Mouse (Mus musculus) neural tube, embryonic 14.5 days (tissue): ENCODE results near the gene Srms. TPM values are rescaled to one million over a fixed set of nuclear protein-coding genes. Genes with fewer than 3 reads are reported as not detected.
"Not testable (repeated sequence)": the region's sequence is repeated elsewhere in the genome, so short reads cannot be mapped to it uniquely, and the experiment has no call there.

Source experiments
- ATAC-seq: fragments of 200-750 bp; cut with Nextera tagmentation; 2 replicates; pipeline ENCODE4 v1.8.0; 2017; ENCODE audit warnings: low read depth, mild to moderate bottlenecking, moderate TSS enrichment, moderate library complexity
- H3K27ac ChIP-seq: fragments of 300-500 bp; sonication (generic); 2 replicates; pipeline ENCODE4 v1.5.1; 2014; ENCODE audit warnings: low read depth, mild to moderate bottlenecking, control low read depth, low read length, moderate library complexity, mixed read lengths
- H3K27me3 ChIP-seq: fragments of 300-500 bp; sonication (generic); 2 replicates; pipeline ENCODE4 v1.6.1; 2014; ENCODE audit warnings: low read length; ENCODE audit not compliant: control insufficient read depth, insufficient read depth
- H3K36me3 ChIP-seq: fragments of 300-500 bp; sonication (generic); 2 replicates; pipeline ENCODE4 v1.6.1; 2014; ENCODE audit warnings: low read length, mixed read lengths; ENCODE audit not compliant: control insufficient read depth, insufficient read depth
- H3K4me1 ChIP-seq: fragments of 300-500 bp; sonication (generic); 2 replicates; pipeline ENCODE4 v1.6.1; 2014; ENCODE audit warnings: low read length; ENCODE audit not compliant: control insufficient read depth, insufficient read depth
- H3K4me2 ChIP-seq: fragments of 300-500 bp; sonication (generic); 2 replicates; pipeline ENCODE4 v1.6.1; 2014; ENCODE audit warnings: mild to moderate bottlenecking, low read depth, low read length, control low read depth
- H3K4me3 ChIP-seq: fragments of 300-500 bp; sonication (generic); 2 replicates; pipeline ENCODE4 v1.5.1; 2014; ENCODE audit warnings: low read depth, low read length, control low read depth, mixed read lengths
- H3K9ac ChIP-seq: fragments of 300-500 bp; sonication (generic); replicated peaks from 2 replicates; pipeline ENCODE4 v1.6.1; 2014; ENCODE audit warnings: low read depth, mild to moderate bottlenecking, control low read depth, low read length, mixed read lengths
- H3K9me3 ChIP-seq: fragments of 300-500 bp; sonication (generic); 2 replicates; pipeline ENCODE4 v1.6.1; 2016; ENCODE audit warnings: low read length; ENCODE audit not compliant: control insufficient read depth
- WGBS: fragments of 180-500 bp; shearing (Covaris S2); extraction: QIAGEN DNeasy Blood & Tissue Kit; methylation state at CpG from one replicate; pipeline ENCODE4 v1.1.7; 2014; 5-methylcytosine and 5-hydroxymethylcytosine counted together
- polyA plus RNA-seq: library from polyadenylated mRNA; unstranded; fragments of >200 nt; fragmentation: Nextera tagmentation; extraction: Ambion mirVana; gene quantifications from 2 replicates; pipeline ENCODE4 v1.2.1, GENCODE M21; 2014

Gene Srms
- polyA plus RNA-seq, 1 experiment from 2014 or later: 0.15 TPM

GRCm38 (mm10) chr2:181202886-181203285, 10.1 kb downstream of the Srms start:
- ATAC-seq: no peak
- H3K27ac ChIP-seq: no peak overlapping the region
- H3K4me3 ChIP-seq: no peak overlapping the region
- H3K27me3 ChIP-seq: no peaks in the 10 kb centered on the region
- no peaks in the 10 kb centered on the region for H3K36me3 ChIP-seq
- H3K9ac ChIP-seq: no peak overlapping the region
- 77% methylated on average over 6 of the region's 6 CpGs for WGBS
- no peaks in the 10 kb centered on the region for H3K4me1 ChIP-seq
- no peak overlapping the region for H3K4me2 ChIP-seq
- H3K9me3 ChIP-seq: no peaks in the 10 kb centered on the region

DNA sequence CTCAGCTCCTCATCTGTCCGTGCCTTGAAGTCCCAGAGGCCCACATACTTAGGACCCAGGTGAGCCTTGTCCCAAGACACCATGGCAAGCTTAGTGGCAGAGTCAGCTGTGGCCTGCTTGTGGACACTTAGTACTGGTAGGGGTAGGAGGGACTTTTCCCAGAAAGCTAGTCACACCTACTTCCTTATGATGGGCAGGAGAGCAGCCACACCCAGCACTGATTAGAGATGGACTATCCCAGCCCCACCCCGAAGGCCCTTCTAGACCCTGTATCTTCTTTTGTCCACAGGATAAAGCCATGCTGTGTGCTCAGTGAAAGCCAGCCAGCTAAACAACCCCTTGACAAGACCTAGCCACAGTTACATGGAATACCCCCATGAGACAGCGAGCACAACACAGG, 10.6 kb downstream of the Srms start, which contains the start of gene Ptk6:
TSS of gene Ptk6 (minus strand) at position 368 of the 400 bp plus-strand sequence.
- 82% methylated on average over 3 of the region's 3 CpGs for WGBS
- Histone ChIP-seq H3K4me1 (no peaks in the 10 kb centered on the region), H3K36me3 (no peaks in the 10 kb centered on the region), H3K27me3 (no peaks in the 10 kb centered on the region), H3K27ac (no peak within 1 kb of the TSS), H3K9ac (no peak within 1 kb of the TSS), H3K9me3 (no peaks in the 10 kb centered on the region), H3K4me3 (no peak within 1 kb of the TSS), H3K4me2 (no peak within 1 kb of the TSS)
- no peak for ATAC-seq

DNA sequence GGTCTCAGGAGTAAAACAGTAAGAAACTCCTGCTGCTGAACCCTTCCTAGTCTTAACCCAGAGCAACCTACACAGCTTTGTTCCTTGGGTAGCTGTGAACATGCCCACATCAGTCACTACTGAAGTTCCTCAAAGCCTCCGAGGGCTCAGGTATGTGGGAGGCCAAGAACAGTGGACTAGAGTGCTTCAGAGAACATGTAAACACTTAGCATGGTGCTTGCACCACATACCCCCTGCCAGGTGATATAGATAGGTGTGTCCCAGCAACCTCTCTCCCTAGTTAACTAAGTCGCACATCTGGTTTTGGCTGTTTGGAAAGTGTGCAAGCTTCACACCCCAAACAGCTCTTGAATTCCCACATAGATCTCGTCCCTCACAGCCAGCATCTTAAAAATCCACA, 11.4 kb downstream of the Srms start:
- Histone ChIP-seq H3K4me2 (no peak overlapping the region), H3K27me3 (no peaks in the 10 kb centered on the region), H3K36me3 (no peaks in the 10 kb centered on the region), H3K4me1 (no peaks in the 10 kb centered on the region), H3K4me3 (no peak overlapping the region), H3K27ac (no peak overlapping the region), H3K9me3 (no peaks in the 10 kb centered on the region), H3K9ac (no peak overlapping the region)
- no peak for ATAC-seq
- WGBS: 79% methylated on average over 3 of the region's 3 CpGs

DNA sequence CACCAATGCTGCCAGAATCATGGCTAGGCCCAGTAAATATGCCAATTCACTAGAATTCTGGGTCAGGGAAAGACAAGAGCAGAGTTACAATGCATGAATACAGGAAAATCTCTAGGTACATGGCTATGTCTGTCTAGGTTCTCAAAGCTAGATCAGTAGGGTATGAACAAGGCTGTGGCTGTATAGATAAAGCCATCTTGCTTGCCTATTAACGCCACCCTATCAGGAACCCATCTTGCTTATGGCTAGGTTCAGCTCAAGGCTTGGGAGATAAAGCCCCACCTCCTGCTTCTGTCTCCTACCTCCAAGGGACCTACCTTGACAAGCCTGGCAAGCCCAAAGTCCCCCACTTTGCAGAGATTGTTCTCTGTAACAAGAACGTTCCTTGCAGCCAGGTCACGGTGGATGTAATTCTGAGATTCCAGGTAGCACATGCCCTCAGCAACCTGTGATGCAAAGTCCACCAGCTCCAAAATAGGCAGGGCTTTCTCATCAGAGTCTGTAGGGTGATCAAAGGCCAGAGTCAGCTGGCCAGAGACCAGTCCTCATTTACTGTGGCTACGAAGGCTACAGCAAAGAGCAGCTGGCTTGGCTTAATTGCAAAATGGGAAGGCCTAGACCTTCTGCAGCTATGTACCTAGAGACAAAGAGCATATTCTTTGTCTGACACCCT, 16.2 kb downstream of the Srms start:
- no peaks in the 10 kb centered on the region for H3K9me3 ChIP-seq
- H3K4me1 ChIP-seq: no peaks in the 10 kb centered on the region
- WGBS: 91% methylated on average over 4 of the region's 4 CpGs
- H3K4me3 ChIP-seq: no peak overlapping the region
- no peaks in the 10 kb centered on the region for H3K36me3 ChIP-seq
- no peak for ATAC-seq
- H3K27me3 ChIP-seq: no peaks in the 10 kb centered on the region
- no peak overlapping the region for H3K9ac ChIP-seq
- H3K27ac ChIP-seq: no peak overlapping the region
- no peak overlapping the region for H3K4me2 ChIP-seq

GRCm38 (mm10) chr2:181193044-181193443, 19.9 kb downstream of the Srms start:
- 80% methylated on average over 3 of the region's 3 CpGs for WGBS
- Histone ChIP-seq H3K9me3 (no peaks in the 10 kb centered on the region), H3K4me3 (no peak overlapping the region), H3K9ac (no peak overlapping the region), H3K4me2 (no peak overlapping the region), H3K36me3 (0 out of 2 replicates have a peak, but pooled peaks cover 6% of the 10 kb centered on the region), H3K4me1 (peaks cover 4% of the 10 kb centered on the region; the same call in 1 of the 2 replicates), H3K27me3 (no peaks in the 10 kb centered on the region), H3K27ac (no peak overlapping the region)
- ATAC-seq: no peak

DNA sequence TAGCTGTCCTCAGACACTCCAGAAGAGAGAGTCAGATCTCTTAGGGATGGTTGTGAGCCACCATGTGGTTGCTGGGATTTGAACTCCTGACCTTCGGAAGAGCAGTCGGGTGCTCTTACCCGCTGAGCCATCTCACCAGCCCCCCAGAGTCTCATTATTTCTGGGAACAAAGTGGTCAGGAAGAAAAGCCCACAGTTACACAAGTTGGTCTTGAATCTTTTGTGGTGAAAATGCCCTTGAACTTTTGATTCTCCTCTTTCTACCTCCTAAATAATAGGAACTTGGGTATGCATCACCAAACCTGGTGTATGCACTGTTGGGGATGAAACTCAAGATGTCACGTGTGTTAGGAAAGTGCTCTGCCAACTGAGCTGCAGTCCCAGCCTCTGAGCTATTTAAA, 21.0 kb downstream of the Srms start:
- peaks cover 4% of the 10 kb centered on the region; the same call in 1 of the 2 replicates for H3K4me1 ChIP-seq
- 48% methylated on average over 4 of the region's 4 CpGs for WGBS
- H3K27me3 ChIP-seq: no peaks in the 10 kb centered on the region
- no peak overlapping the region for H3K27ac ChIP-seq
- ATAC-seq: no peak
- H3K4me2 ChIP-seq: no peak overlapping the region
- H3K9me3 ChIP-seq: no peaks in the 10 kb centered on the region
- H3K36me3 ChIP-seq: 0 out of 2 replicates have a peak, but pooled peaks cover 6% of the 10 kb centered on the region
- no peak overlapping the region for H3K4me3 ChIP-seq
- H3K9ac ChIP-seq: no peak overlapping the region

- not testable (repeated sequence) for ATAC-seq, H3K9ac ChIP-seq, H3K9me3 ChIP-seq, H3K4me1 ChIP-seq, H3K27ac ChIP-seq, H3K27me3 ChIP-seq, H3K4me2 ChIP-seq, H3K36me3 ChIP-seq, H3K4me3 ChIP-seq
- WGBS: 86% methylated on average over 4 of the region's 4 CpGs
Measured at GRCm38 (mm10) chr2:181191385-181191784, 21.6 kb downstream of the Srms start.

- ATAC-seq: no peak
- H3K9ac ChIP-seq: no peak overlapping the region
- H3K4me1 ChIP-seq: peaks cover 4% of the 10 kb centered on the region; the same call in 1 of the 2 replicates
- H3K4me2 ChIP-seq: no peak overlapping the region
- 0 out of 2 replicates have a peak, but pooled peaks cover 6% of the 10 kb centered on the region for H3K36me3 ChIP-seq
- H3K27me3 ChIP-seq: no peaks in the 10 kb centered on the region
- H3K4me3 ChIP-seq: no peak overlapping the region
- no peaks in the 10 kb centered on the region for H3K9me3 ChIP-seq
- no peak overlapping the region for H3K27ac ChIP-seq
- 97% methylated on average over 1 of the region's 1 CpGs for WGBS
Measured at GRCm38 (mm10) chr2:181189321-181189720, 23.7 kb downstream of the Srms start.

DNA sequence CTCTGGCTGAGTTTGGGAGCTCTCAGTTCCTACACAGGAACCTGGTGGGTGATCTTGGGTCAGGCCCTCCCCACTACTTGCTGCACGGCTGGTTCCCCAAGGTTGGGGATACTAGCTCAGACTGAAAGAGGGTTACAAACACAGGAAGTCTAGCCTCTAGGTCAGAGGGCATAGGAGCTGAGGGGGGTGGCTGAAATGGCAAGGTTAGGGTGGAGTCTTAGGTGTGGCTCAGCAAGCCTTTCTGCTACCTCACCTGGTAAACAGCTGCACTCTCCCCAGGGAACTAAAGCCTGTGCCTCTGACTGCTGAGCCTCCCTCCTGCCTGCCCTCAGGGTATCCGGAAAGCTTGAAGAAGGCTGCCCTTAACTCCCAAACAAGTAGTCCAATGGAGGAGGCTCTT, 24.3 kb downstream of the Srms start:
- Histone ChIP-seq H3K9me3 (no peaks in the 10 kb centered on the region), H3K4me2 (peak overlapping the region; percentile 74), H3K9ac (0 out of 2 replicates have a peak overlapping the region, but pooled peaks have one; percentile 4), H3K4me1 (peaks cover 4% of the 10 kb centered on the region; the same call in 1 of the 2 replicates), H3K27ac (no peak overlapping the region), H3K27me3 (no peaks in the 10 kb centered on the region), H3K4me3 (peak overlapping the region; percentile 57; the same call in 1 of the 2 replicates), H3K36me3 (0 out of 2 replicates have a peak, but pooled peaks cover 6% of the 10 kb centered on the region)
- ATAC-seq: no peak
- 71% methylated on average over 2 of the region's 2 CpGs for WGBS
